Mouse (Mus musculus) right cerebral cortex, postnatal 25 days (tissue): ENCODE data around the gene Sertad4.

Experiments used
- DNase-seq: peaks from one replicate; pipeline ENCODE4 v3.0.0; 2022

The Sertad4 gene

DNA sequence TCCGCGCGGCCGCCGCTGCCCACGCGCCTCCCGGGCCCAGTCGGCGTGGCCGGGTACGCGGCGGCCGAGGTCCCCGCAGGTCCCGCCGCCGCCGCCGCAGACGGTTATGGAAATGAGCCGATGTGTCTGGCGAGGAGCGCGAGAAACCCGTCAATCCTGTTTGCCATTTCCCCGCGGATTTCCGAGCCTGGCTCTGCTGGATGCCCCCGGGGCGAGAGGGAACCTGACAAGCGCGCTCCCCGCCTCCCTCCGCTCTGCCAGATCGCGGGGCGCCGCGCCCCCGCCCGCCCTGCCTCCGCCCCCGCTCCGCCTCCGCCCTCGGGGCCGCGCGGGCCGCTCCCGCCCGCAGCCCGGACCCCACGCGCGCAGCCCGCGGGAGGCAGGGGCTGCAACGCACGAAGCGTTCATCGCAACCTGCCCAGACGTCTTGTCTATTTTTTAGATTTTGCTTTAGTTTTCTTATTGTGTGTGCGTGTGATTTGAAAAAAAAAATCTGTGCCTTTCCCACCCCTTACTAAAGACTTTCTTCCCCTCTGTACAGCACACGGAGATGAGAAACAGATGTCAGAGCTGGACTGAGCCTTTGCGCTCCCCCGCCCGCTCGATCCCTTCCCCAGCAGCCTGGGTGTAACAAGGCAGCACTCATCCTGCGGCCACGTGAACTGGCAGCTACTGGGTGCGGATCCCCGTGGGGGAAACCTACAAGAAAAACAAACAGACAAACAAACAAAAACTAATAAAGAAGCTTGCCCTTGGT lies at the start of gene Sertad4:
Gene Sertad4, minus strand, starts transcription at position 283 of the 757 bp plus-strand sequence.
- peak; percentile 47 for DNase-seq

DNA sequence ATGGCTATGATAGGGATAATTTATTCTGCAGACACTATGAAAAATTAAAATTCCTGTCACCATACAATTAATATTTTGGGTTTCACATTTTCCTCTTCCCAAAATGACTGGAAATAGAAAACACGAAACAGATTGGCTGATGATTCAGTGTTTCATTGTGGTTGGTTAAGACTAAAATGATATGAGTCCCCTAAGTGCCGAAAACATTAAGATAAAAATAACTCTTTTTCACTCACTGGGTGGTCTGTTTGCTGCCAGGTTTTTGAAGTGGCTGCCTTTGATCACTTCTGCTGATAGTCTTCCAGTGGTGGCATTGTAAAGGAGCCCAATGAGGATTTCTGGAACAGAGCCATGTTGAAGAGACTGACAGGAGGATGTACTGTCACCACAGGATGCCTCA lies 46.0 kb upstream of the Sertad4 start:
- no peak for DNase-seq

DNA sequence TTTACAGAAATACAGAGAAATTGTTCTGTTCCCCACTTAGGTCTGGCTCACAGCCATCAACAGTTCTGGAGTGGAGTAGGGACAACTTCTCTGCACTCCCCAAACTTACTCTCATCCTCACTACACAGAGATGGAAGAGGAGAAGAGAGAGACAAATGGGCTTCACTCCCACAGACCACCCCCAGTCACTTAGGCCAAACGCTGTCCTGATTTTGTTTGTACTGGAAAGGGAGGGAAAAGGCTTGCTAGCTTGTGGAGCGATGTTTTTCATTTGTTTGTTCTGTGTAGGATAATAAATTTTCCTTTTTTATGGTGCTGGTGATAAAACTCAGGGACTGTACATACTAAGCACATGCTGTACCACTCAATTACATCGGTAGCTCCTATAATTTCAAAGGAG lies 45.4 kb upstream of the Sertad4 start:
- no peak for DNase-seq

DNA sequence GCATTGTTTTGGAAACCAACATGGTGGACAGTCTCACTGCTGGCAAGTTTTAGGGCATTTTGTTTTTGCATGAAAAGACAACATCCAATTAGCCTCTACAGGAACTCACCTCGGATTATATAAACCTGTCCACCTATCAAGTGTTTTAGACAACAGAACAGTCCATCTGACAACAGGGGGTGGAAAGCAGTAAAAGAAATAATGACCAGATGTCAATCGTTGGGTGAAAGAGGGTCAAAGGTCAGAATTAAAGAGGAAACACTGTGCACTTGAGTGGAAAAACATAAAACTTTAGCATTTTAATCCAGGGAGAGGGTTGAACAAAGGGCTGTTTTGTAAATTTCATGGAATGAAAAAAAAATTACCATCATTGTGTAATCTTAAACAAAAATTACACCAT lies 43.2 kb upstream of the Sertad4 start:
- no peak for DNase-seq

DNA sequence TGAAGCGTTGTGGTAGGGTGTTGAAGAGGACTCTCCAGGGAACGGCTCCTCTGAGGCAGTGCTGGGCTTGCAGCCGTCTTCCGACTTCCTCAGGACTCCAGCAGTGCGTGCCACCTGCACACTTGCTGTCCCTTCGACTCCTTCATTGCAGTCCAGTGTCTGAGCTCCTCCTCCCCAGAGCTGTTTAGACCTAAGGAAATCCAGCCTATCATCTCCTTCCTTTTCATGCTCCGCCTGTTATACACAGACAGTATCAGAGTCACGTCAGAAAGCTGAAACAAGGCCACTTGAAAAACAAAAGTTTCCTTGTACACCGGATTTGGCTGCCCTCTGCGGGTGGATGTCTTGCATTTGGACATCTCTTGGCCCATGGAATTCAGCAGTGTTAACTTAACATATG lies 41.7 kb upstream of the Sertad4 start:
- DNase-seq: no peak

DNA sequence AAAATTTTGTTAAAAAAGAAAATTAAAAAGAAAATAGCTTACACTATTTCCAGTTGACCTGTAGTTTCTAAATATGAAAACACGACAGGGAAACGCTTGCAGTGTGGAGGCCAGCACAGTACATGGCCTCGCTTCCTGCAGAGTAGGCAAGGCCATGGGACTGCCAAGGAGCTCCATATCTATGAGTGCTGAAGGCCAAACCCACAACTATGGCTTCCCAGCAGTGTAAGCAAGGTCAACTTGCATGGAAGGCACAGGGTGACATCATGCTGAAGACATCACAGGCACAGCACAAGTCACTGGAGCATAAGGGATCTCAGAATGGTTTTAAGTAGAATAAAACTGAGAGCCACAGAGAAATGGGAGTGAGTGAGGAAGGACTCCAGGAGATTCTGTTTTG lies 40.5 kb upstream of the Sertad4 start:
- DNase-seq: no peak

DNA sequence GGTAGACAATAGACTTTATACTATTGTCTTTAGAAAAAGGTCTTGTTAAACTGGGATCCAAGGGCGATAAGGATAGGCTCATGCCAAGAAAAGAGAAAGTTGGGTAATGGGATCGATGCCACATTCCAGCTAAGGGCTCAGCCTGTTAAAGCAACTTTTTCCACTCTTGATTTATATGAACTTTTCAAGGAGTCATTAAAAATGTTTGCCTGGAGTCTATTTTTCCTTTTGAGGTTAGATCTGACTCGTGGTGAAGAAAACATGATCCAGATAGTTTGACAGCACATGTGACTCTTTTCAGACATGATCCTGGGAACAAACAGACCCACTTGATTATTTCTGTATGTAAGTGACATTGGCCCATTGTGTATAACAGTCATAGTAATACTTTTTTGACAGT lies 35.2 kb upstream of the Sertad4 start:
- no peak for DNase-seq

DNA sequence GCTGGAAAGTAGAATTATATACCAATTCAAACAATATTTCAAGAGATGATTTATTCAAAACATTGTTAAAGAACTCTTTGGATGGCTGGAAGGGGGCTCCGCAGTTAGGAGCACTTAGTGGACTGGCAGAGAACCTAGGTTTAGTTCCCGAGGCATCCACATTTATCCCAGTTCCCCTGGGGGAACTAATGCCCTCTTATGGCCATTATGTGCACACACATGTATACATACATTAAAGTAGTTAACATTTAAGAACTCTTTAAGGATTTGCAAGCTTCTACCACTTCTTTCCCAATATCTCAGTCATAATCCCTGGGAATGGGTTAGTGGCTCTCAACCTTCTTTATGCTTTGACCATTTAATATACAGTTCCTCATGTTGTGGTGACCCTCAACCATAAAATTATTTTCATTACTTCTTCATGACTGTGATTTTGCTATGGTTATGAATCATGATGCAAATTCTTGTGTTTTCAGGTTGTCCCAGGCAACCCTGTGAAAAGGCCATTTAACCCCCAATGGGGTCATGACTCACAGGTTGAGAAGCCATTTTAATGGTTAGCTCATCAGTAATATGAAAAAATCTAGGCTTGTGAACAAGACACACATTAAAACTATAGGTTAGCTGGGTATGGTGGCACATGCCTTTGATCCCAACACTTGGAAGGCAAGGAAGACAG lies 27.2 kb upstream of the Sertad4 start:
- no peak for DNase-seq

DNA sequence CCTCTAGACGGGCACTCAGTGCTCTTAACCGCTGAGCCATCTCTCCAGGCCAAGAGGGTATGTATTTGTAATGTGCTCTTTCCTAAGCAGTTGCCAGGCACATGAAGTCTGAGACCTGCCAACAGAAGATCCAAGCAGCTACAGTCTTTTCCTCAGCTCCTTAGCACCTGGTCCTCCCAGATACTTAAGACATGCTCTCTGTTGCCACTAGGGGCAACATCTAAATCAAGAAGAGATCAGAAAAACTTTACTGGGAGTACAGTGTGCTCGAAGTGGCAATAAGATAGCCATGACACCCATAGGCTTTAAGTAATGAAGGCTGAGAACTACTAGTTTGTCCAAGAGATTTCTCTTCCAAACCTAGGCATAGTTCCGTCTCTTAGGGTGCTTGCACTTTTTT lies 24.6 kb upstream of the Sertad4 start:
- no peak for DNase-seq

DNA sequence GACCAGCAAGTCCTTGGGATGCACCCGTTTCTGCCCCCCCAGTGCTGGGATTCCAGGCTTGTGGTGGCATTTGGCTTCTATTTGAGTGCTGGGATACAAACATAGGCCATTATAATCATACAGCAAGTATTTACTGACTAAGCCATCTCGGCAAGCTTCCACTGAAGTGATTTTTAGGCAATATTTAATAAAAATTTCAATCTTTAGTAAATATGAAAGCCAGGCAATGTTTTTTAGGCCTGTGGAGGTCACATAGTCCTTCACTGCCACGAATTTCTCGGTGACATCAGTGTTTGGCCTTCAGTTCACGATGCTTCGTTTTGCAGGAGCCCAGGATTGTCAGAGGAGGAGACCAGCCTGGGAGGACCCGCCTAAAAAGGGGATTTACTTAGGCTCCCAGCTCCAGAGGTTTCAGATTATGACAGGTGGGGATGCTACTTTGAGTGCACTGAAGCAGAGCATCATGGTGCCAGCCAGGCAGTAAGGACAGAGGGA lies 23.6 kb upstream of the Sertad4 start:
- DNase-seq: no peak

DNA sequence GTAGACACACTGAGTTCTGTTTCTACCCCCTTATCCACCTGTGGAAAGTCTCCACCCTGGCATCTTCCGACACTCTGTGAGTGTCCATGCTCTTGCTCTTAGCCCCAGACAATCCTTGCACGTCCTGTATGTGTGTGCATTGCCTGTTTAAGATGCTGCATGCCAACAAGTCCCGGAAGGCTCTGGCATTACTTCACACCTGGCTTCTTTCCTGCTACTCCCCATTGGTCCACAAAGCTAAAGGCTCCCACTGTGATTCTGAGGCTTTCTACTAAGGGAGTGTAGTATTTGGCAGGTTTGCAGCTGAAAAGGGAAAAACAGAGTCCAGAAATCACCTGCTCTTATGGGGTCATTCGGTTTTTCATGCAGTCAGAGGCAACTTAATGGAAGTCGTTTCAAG lies 17.3 kb upstream of the Sertad4 start:
- DNase-seq: no peak

DNA sequence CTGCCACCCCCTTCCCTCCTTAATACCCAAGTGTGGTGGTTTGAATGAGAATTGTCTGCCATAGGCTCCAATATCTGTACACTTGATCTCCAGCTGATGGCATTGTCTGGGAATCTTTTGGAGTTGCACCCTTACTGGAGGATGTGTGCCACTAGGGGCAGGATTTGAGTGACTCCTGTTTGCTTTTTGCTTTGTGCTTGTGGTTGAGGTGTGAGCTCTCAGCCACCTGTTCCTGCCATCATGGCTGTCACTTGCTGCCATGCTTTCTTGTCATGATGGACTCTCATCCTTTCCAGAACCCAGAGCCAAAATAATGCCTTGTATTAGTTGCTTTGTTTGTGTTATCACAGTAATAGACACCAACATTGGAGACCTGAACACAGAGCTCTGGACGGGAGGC lies 14.2 kb upstream of the Sertad4 start:
- no peak for DNase-seq

DNA sequence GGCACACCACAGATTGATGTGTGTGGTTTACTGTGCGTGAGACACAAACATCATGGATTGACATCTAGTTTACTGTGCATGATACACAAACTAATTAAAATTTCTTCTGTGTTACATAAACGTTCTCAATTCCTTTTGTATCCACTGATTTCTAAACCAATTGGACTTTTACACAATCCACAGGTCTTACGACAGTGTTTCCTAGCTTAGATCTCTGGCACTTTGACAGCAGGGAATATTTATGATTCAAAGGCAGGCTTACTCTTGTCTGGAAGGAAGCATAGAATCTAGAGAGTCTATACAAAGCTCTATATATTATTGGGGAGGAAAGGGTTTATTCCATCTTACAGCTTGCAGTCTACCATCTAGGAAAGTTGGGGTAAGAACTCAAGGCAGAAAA lies 8.9 kb upstream of the Sertad4 start:
- no peak for DNase-seq

DNA sequence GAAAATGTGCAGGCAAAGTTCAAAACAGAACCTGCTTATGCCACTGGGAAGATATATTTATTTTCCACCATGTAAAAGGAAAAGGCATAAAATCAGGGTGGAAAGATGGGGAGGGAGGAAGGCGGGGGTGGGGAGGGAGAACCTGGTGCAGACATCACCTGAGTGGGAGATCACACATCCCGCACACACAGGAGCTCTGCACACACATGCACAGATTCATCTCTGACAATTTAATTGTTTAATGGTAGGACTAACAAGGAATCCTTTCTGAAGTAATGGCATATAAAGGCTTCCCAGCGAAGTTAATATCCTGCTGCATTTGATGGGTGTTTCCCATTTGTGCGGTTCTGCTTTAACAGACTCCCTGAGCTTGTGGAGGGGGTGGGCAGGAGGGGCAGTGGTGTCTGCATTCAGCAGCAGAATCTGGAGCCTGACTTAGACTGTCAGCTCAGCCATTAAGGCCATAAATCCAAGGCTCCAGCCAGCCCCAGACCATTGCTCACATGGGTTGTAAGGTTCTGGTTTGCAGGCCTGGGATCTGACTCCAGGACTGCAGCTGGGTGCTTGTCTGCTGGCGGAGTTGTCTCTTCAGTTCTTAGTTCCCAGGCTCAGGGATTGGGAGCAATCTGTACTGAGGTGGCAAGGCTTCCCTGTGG lies 5.9 kb upstream of the Sertad4 start:
- DNase-seq: no peak

DNA sequence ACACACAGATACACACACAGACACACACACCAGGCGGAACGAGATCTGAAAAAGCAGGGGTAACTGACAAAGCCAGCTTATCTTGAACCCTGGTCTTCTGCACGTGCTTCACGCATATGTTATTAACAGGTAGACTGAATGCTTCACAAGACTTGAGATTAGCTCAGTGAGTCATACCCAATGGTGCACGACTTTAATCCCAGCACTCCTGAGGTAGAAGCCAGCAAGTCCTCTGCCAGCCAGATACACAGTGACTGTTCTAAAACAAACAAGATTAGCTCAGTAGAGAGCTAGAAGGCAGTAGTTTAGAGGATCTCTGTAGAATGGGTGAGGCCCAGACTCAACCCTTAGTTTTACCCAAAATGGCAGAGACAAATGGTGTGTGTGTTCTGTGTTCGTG lies 4.7 kb upstream of the Sertad4 start:
- DNase-seq: no peak

DNA sequence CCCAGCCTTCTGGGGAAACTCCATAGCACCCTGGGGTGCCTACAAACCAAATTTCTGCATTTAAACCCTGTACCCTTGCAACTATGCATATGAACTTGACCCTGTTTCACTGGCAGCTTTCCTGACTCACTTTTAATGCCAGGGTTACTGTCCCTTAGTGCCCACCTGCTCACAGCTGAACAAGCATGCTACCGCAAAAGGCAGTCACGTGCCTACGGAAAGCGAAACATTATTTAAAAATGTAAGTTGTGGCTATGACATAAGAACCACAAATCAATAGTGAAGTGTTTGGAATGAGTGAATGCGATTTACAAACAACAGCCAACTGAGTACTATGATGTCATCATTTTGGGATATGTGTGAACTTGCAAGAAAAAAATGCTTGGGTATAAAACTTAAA lies 2.0 kb upstream of the Sertad4 start:
- no peak for DNase-seq

DNA sequence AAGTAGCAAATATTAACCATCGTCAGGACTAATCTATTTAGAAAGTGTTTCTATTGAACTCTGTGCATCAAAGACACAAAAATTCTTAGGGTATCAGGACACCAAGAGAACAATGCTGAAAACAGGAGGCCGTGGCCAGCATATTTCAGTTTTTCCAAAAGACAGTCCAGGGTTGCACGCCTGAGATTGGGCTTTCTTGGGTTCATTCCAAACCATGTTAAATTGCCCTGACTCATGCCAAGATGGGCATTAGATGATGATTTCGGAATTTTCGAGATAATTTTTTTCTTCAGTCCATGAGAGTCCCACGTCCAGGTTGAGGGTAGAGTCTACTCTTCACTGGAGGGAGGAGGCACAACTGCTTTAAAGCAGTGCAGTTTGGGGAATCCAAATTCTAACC lies 1.4 kb upstream of the Sertad4 start:
- DNase-seq: no peak

DNA sequence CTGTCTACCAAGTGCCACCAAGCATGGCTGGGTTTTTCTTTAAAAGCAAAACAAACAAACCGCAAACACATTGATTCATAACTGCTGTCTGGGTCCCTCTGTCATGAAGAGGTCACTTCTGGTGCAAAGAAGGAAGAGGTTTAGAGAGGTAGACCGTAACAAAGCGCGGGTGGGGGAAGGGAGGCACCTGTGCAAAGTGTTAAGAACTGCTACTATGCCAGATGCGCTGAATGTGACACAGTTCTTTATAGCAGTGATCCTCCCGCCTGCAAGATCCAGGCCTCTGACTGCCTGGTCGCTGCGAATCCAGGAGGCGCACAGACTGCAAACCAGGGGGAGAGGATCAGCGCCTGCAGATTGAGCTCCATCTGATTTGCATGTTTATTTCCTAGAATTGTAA lies 855 bp upstream of the Sertad4 start:
- no peak for DNase-seq

DNA sequence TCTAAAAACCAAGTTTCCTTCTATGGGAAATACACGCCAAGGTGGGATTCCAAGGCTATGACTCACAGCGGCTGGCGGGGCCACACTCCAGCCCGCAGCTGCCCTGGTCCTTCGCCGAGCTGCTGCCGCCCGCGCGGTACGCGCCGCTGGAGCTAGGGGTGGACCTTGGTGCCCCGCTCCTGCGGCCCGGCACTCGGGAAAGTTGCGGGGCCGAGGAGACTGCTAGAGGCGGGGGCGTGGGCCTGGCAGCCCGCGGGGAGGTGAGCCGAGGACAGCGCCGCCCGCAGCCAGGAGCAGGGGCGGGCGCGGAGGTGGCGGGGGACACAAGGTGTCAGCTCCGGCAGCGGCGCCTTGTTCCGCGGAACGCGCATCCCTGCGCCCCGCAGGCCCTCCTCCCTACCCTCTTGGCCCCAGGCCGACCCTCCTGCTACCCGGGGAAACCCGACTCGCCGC lies 711 bp downstream of the Sertad4 start:
- DNase-seq: peak; percentile 50

DNA sequence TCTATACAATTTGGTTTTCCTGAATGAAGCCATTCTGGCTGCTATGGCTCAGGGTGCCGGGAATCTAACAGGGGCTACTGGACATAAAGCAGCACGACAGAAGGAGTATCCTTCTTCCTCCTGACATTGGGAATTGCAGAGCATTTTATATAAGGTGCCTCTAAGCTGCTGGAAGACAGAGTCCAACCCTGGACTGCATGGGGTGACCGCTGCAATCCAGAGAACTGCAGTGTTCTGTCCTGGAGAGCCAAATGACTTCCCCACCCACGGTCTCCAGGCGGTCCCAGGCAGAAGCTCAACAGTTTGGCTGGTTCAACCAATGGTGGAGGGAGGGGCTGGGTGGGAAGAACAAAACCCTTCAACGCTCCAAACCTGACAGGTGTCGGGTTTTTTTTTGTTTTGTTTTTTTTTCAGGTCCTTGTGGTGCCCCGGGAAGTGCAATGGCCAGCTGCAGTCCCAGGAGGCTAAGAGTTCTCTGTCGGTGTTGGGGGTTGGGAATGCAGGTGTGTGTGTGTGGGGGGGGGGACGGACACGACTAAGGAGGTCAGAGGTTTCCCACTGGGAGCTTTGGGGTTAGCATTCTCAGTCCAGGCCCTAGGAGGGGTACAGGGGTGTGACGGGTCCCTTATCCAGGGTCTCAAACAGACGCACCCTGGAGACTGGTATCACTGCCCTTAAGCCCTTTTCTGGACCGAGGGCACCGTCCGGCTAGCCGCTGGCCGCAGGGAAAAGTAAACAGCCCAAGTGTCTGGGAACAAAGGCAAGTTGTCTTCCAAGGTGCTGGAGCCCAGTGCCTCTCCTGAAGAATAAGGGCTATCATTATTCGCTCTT lies 1.4 kb downstream of the Sertad4 start:
- DNase-seq: no peak

DNA sequence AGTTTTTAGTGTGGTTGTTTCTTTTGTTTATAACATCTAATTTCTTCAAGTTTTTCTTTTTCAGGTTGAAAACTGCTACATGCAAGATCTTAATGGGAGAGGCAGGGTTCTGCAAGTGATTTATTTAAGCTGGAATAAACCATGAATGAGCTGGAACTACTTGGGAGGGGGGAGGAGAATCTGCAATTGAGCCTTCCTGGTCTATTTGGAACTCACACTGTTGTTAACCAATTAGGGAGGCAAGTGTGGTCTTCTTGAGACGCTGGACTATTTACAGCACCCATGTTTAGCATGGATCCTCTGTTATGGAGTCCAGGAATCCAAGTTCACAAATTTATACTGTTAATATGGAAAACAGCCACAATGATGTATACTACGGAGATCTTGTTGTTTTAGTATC lies 2.1 kb downstream of the Sertad4 start:
- no peak for DNase-seq

DNA sequence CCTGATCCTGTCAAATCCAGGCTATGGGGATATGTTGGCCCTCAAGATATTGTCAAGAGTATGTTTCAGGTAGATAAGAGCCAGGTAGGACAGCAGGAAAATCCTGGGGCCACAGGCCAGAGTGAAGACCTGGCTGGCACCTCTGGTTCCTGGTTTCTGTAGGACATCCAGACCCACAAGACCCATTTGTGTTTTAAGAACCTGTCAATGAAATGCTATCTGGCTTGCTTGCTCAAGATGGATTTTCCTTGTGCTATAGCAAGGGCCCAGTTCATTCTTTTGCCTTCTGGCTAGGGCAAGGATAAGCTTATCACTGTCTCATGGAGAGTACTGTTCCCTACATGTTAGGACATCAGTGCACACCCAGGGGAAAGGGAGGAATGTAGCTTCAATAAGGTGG lies 3.5 kb downstream of the Sertad4 start:
- DNase-seq: no peak

DNA sequence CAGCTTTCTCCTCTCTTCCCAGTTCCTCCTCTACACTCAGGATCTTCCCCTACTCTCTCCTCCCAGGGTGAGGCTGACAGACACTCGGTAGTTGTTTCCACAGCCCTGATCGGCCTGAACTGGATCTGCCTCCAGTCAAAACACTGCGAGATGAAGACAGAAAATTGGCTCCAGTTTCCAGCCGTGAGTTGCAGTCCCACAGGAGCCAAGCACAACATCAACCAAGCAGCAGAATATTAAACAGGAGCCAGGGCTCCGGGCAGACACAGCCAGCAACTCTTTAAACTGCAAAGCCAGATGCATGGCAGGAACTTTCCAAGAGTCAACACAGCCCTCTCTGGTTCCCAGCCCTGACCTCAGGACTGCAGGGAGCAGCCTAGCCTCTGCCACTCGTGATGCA lies 3.9 kb downstream of the Sertad4 start:
- no peak for DNase-seq
